ENCODE assay signal across 8 mouse cellular contexts in genomic region chr1:151346681-151347127, GRCm38 (mm10). TPM values are rescaled to one million over a fixed set of nuclear protein-coding genes. Genes with fewer than 3 reads are reported as not detected.
DNase-seq lines count a peak whose midpoint lies in the region; ATAC-seq and TF ChIP-seq lines count a peak whose summit lies in the region.

No protein-coding gene starts in this region.

- H3K4me1 ChIP-seq in megakaryocyte, embryonic 14.5 days = peaks cover 39% of the 10 kb centered on the region
- H3K4me1 ChIP-seq in embryonic facial prominence, embryonic 12.5 days = peaks cover 25% of the 10 kb centered on the region
- peaks cover 7% of the 10 kb centered on the region; the same call in 1 of the 2 replicates for H3K4me1 ChIP-seq in intestine, postnatal 0 days (replicated peaks; ENCODE audit: control insufficient read depth, insufficient read depth, low read length)
- H3K4me1 ChIP-seq in neural tube, embryonic 14.5 days (ENCODE audit: control insufficient read depth, insufficient read depth, low read length) = peaks cover 25% of the 10 kb centered on the region

- H3K36me3 ChIP-seq in megakaryocyte, embryonic 14.5 days (replicated peaks; ENCODE audit: low read length) = peaks cover 21% of the 10 kb centered on the region
- peaks cover 17% of the 10 kb centered on the region for H3K36me3 ChIP-seq in embryonic facial prominence, embryonic 12.5 days
- peaks cover 7% of the 10 kb centered on the region for H3K36me3 ChIP-seq in intestine, postnatal 0 days (ENCODE audit: control insufficient read depth, insufficient read depth)
- H3K36me3 ChIP-seq in neural tube, embryonic 14.5 days (ENCODE audit: control insufficient read depth, insufficient read depth, low read length) = peaks cover 8% of the 10 kb centered on the region

- no peak for ATAC-seq in megakaryocyte, adult 5-6 weeks (ENCODE audit: poor library complexity, severe bottlenecking)
- ATAC-seq in embryonic facial prominence, embryonic 12.5 days (ENCODE audit: insufficient number of reproducible peaks, insufficient read depth, low FRiP score, low TSS enrichment) = no peak
- no peak for ATAC-seq in intestine, postnatal 0 days
- ATAC-seq in neural tube, embryonic 14.5 days (ENCODE audit: low read depth) = no peak

- H3K27me3 ChIP-seq in megakaryocyte, embryonic 14.5 days (replicated peaks) = no peaks in the 10 kb centered on the region
- no peaks in the 10 kb centered on the region for H3K27me3 ChIP-seq in embryonic facial prominence, embryonic 12.5 days
- H3K27me3 ChIP-seq in intestine, postnatal 0 days (replicated peaks; ENCODE audit: control insufficient read depth, insufficient read depth, low read length) = no peaks in the 10 kb centered on the region
- no peaks in the 10 kb centered on the region for H3K27me3 ChIP-seq in neural tube, embryonic 14.5 days (ENCODE audit: control insufficient read depth, insufficient read depth, low read length)

- TF ChIP-seq CTCF in intestine, postnatal 0 days (IDR thresholded peaks at IDR 0.05; ENCODE audit: low read depth) = no peak

- peak overlapping the region; percentile 67 for H3K4me2 ChIP-seq in embryonic facial prominence, embryonic 12.5 days (replicated peaks)
- H3K4me2 ChIP-seq in intestine, postnatal 0 days (replicated peaks; ENCODE audit: low read depth) = peak overlapping the region; percentile 74
- H3K4me2 ChIP-seq in neural tube, embryonic 14.5 days (ENCODE audit: low read depth, low read length) = peak overlapping the region; percentile 67

- peak overlapping the region; percentile 87 for H3K4me3 ChIP-seq in megakaryocyte, embryonic 14.5 days (replicated peaks)
- peak overlapping the region; percentile 94 for H3K4me3 ChIP-seq in embryonic facial prominence, embryonic 12.5 days
- H3K4me3 ChIP-seq in intestine, postnatal 0 days (ENCODE audit: low read depth, low read length) = peak overlapping the region; percentile 95
- H3K4me3 ChIP-seq in neural tube, embryonic 14.5 days (ENCODE audit: low read depth, low read length) = peak overlapping the region; percentile 86; the same call in 1 of the 2 replicates

- H3K9ac ChIP-seq in embryonic facial prominence, embryonic 12.5 days = peak overlapping the region; percentile 25; the same call in 1 of the 2 replicates
- peak overlapping the region; percentile 93 for H3K9ac ChIP-seq in intestine, postnatal 0 days (ENCODE audit: low read depth, low read length)
- H3K9ac ChIP-seq in neural tube, embryonic 14.5 days (replicated peaks; ENCODE audit: low read depth, low read length) = no peak overlapping the region

- 37% methylated on average over 6 of the region's 6 CpGs for WGBS in embryonic facial prominence, embryonic 12.5 days
- WGBS in intestine, postnatal 0 days = 24% methylated on average over 6 of the region's 6 CpGs
- WGBS in neural tube, embryonic 14.5 days = 58% methylated on average over 6 of the region's 6 CpGs

- peak overlapping the region; percentile 57 for H3K27ac ChIP-seq in embryonic facial prominence, embryonic 12.5 days
- peak overlapping the region; percentile 41 for H3K27ac ChIP-seq in intestine, postnatal 0 days (ENCODE audit: low read depth, low read length)
- no peak overlapping the region for H3K27ac ChIP-seq in neural tube, embryonic 14.5 days (ENCODE audit: low read depth, low read length)

- no peak for DNase-seq in cerebellum, postnatal 4 days (ENCODE audit: low spot score in 2 of 2)
- no peak for DNase-seq in layer of hippocampus, adult 11-12 months (ENCODE audit: low spot score)
- no peak for DNase-seq in right cerebral cortex, postnatal 25 days

- H3K9me3 ChIP-seq in megakaryocyte, embryonic 14.5 days = no peaks in the 10 kb centered on the region
- no peaks in the 10 kb centered on the region for H3K9me3 ChIP-seq in embryonic facial prominence, embryonic 12.5 days
- no peaks in the 10 kb centered on the region for H3K9me3 ChIP-seq in intestine, postnatal 0 days (ENCODE audit: control insufficient read depth)
- no peaks in the 10 kb centered on the region for H3K9me3 ChIP-seq in neural tube, embryonic 14.5 days (ENCODE audit: control insufficient read depth, low read length)

RNA-seq across cellular contexts. Expression of gene Ivns1abp, which starts 2.4 kb away (rescaled TPM):
- polyA plus RNA-seq in megakaryocyte, embryonic 14.5 days (2012; ENCODE audit: insufficient read depth, low replicate concordance) = 7.6 and 8.7 TPM in 2 replicates
- total RNA-seq in megakaryocyte, adult 5-6 weeks (2015) = 108 and 109 TPM in 2 replicates
- 133 and 136 TPM in 2 replicates for total RNA-seq in megakaryocyte, adult 5-6 weeks (2017)
- 351 and 372 TPM in 2 replicates for polyA plus RNA-seq in embryonic facial prominence, embryonic 12.5 days (2016; fragmentation: Nextera tagmentation; extraction: Ambion mirVana)
- polyA plus RNA-seq in intestine, postnatal 0 days (2015; fragmentation: Nextera tagmentation; extraction: Ambion mirVana) = 101 and 107 TPM in 2 replicates
- 220 and 279 TPM in 2 replicates for polyA plus RNA-seq in neural tube, embryonic 14.5 days (2014; fragmentation: Nextera tagmentation; extraction: Ambion mirVana)

Comparison
In these comparisons a context has a peak if more than half of its experiments do, and no peak if none do; other contexts are left out.
1. RNA of gene Ivns1abp, which starts 2.4 kb away (polyA plus RNA-seq): 351 to 372 TPM in embryonic facial prominence, embryonic 12.5 days, 220 to 279 TPM in neural tube, embryonic 14.5 days and 101 to 107 TPM in intestine, postnatal 0 days; 7.6 to 8.7 TPM in megakaryocyte, embryonic 14.5 days; every median in the first group is over 10 times any median in the second.
2. Peak in every context shown above with its lines, with median percentiles within 50 percentile points of each other: H3K4me3 ChIP-seq and H3K4me2 ChIP-seq.